Mouse (Mus musculus) testis, adult 2 months (tissue): ENCODE results near the gene Tmem115.

ENCODE experiments used
- CTCF ChIP-seq: fragments of 200-500 bp; IDR thresholded peaks from 2 replicates; pipeline ENCODE4 v1.5.1; 2012; ENCODE audit warnings: low read depth, mild to moderate bottlenecking, inconsistent platforms, low read length, moderate library complexity; ENCODE audit not compliant: control insufficient read depth, insufficient read depth, insufficient replicate concordance
- POLR2A ChIP-seq: fragments of 200-500 bp; IDR thresholded peaks from 2 replicates; pipeline ENCODE4 v1.6.1; 2012; ENCODE audit warnings: low read depth, mild to moderate bottlenecking, inconsistent platforms, low read length, moderate library complexity; ENCODE audit not compliant: control insufficient read depth

- TF ChIP-seq CTCF, result no peak
- no peak for TF ChIP-seq POLR2A
These were observed 48.8 kb downstream of the Tmem115 start for GRCm38 (mm10) chr9:107582509-107583062.
